Mouse (Mus musculus) heart, embryonic 14.5 days (tissue): Measurements from ENCODE around the gene Trpv3. TPM values are rescaled to one million over a fixed set of nuclear protein-coding genes. Genes with fewer than 3 reads are reported as not detected.
A peak's percentile ranks its signal among the peaks of the same experiment; 100 is the strongest.

Experiments
- ATAC-seq: fragments of 200-750 bp; cut with Nextera tagmentation; 2 replicates; pipeline ENCODE4 v1.8.0; 2017; ENCODE audit warnings: low read depth, moderate TSS enrichment; ENCODE audit not compliant: insufficient number of reproducible peaks, insufficient read depth, low FRiP score
- H3K27ac ChIP-seq, 2 experiments: fragments of 200-500 bp in 1 of 2; fragments of 300-500 bp in 1 of 2; sonication (generic) in 1 of 2; replicated peaks in 1 of 2; 2 replicates each; pipeline ENCODE4 v1.5.1; 2012 to 2014; ENCODE audit warnings: low read depth in 2 of 2, low read length in 2 of 2, control low read depth in 1 of 2, mild to moderate bottlenecking in 1 of 2, mixed read lengths in 1 of 2; ENCODE audit not compliant: control insufficient read depth in 1 of 2, insufficient read depth in 1 of 2
- H3K27me3 ChIP-seq: fragments of 300-500 bp; sonication (generic); 2 replicates; pipeline ENCODE4 v1.6.1; 2014; ENCODE audit warnings: mild to moderate bottlenecking, low read length, control low read depth; ENCODE audit not compliant: control insufficient read depth, insufficient read depth
- H3K36me3 ChIP-seq: fragments of 300-500 bp; sonication (generic); 2 replicates; pipeline ENCODE4 v1.6.1; 2014; ENCODE audit warnings: mild to moderate bottlenecking, control low read depth, low read length, mixed read lengths; ENCODE audit not compliant: control insufficient read depth, insufficient read depth
- H3K4me1 ChIP-seq, 2 experiments: fragments of 200-500 bp in 1 of 2; fragments of 300-500 bp in 1 of 2; sonication (generic) in 1 of 2; 2 replicates each; pipeline ENCODE4 v1.6.1; 2012 to 2014; ENCODE audit warnings: low read length in 2 of 2, control low read depth in 1 of 2, mixed read lengths in 1 of 2; ENCODE audit not compliant: control insufficient read depth in 2 of 2, insufficient read depth in 2 of 2
- H3K4me2 ChIP-seq: fragments of 300-500 bp; sonication (generic); 2 replicates; pipeline ENCODE4 v1.6.1; 2014; ENCODE audit warnings: mild to moderate bottlenecking, low read length
- H3K4me3 ChIP-seq, 2 experiments: fragments of 200-500 bp in 1 of 2; fragments of 300-500 bp in 1 of 2; sonication (generic) in 1 of 2; 2 replicates each; pipeline ENCODE4 v1.5.1; 2012 to 2014; ENCODE audit warnings: low read length in 2 of 2, mild to moderate bottlenecking in 2 of 2, control low read depth in 1 of 2, low read depth in 1 of 2, moderate library complexity in 1 of 2; ENCODE audit not compliant: control insufficient read depth in 1 of 2, insufficient read depth in 1 of 2
- H3K9ac ChIP-seq: fragments of 300-500 bp; sonication (generic); 2 replicates; pipeline ENCODE4 v1.6.1; 2014; ENCODE audit warnings: mild to moderate bottlenecking, low read length
- H3K9me3 ChIP-seq: fragments of 300-500 bp; sonication (generic); 2 replicates; pipeline ENCODE4 v1.6.1; 2016; ENCODE audit warnings: low read length, control low read depth; ENCODE audit not compliant: control insufficient read depth
- WGBS: fragments of 180-500 bp; shearing (Covaris S2); extraction: QIAGEN DNeasy Blood & Tissue Kit; methylation state at CpG from one replicate; pipeline ENCODE4 v1.1.7; 2014; 5-methylcytosine and 5-hydroxymethylcytosine counted together
- polyA plus RNA-seq: library from polyadenylated mRNA; unstranded; fragments of >200 nt; fragmentation: Nextera tagmentation; extraction: Ambion mirVana; gene quantifications from 2 replicates; pipeline ENCODE4 v1.2.1, GENCODE M21; 2014

Gene Trpv3
- polyA plus RNA-seq, 1 experiment from 2014 or later: 0.04 TPM

DNA sequence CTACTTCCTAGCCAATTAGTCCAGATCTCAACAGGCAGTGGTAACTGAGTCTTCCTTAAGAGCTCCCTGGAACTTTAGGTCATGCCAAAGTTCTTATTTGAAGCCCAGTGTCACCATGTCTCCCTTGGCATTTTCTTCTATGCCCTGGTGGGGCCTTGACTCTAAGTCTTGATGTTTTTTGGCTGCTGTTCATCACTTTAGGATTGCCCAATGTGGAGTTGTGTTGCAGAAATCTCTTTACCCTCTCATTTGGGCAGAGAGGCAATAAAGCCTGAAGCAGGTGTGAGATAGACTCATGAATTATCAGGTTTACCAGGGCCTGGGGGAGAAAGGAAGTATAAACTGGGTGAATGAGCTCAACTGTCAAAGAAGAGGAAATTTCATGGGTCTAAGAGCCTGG, 8.5 kb upstream of the Trpv3 start:
- no peaks in the 10 kb centered on the region for H3K36me3 ChIP-seq
- no peak overlapping the region for H3K4me2 ChIP-seq
- no peak overlapping the region for H3K9ac ChIP-seq
- H3K27me3 ChIP-seq: no peaks in the 10 kb centered on the region
- no peaks in the 10 kb centered on the region for H3K4me1 ChIP-seq
- ATAC-seq: no peak
- H3K4me3 ChIP-seq: no peak overlapping the region
- no peaks in the 10 kb centered on the region for H3K9me3 ChIP-seq
- no peak overlapping the region for H3K27ac ChIP-seq

DNA sequence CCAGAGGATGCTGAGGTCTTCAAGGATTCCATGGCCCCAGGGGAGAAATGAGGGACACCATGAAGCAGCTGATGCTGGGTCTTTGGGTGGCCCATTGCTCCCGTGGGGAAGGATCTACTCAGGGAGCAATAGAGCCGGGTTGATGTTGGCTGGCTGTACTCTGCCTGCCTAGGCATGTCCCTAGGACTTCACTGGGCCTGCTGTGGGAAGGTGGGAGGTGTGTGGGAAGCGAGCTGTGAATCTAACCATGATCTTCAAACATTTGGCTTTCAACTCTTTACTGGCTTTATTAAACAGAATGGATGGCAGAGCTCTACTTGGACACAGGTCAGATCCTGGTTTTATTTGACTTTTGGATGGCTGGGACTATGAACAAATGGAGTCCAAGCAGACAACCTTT, 6.7 kb upstream of the Trpv3 start:
- H3K27ac ChIP-seq: no peak overlapping the region
- no peaks in the 10 kb centered on the region for H3K27me3 ChIP-seq
- H3K9me3 ChIP-seq: no peaks in the 10 kb centered on the region
- no peak overlapping the region for H3K4me2 ChIP-seq
- no peaks in the 10 kb centered on the region for H3K36me3 ChIP-seq
- WGBS: 63% methylated on average over 3 of the region's 3 CpGs
- no peaks in the 10 kb centered on the region for H3K4me1 ChIP-seq
- no peak overlapping the region for H3K9ac ChIP-seq
- no peak for ATAC-seq
- no peak overlapping the region for H3K4me3 ChIP-seq

DNA sequence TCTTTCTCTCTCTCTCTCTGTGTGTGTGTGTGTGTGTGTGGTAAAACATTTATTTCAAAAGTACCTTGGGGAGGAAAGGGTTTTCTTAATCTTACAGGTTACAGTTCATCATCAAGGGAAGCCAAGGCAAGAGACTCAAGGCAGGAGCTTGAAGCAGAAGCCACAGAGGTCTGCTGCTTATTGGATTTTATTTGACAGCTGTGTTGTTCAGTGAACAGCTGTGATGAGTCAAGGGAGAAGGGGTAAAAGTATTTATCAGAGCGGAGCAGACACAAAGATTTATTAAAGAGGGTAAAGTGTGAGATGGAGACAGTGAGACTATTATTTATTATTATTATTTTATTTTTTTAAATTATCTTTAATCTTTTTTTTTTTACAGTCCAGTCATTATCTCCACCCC, 5.8 kb upstream of the Trpv3 start:
- 67% methylated on average over 1 of the region's 1 CpGs for WGBS
- Histone ChIP-seq H3K4me1 (no peaks in the 10 kb centered on the region), H3K9ac (no peak overlapping the region), H3K36me3 (no peaks in the 10 kb centered on the region), H3K9me3 (no peaks in the 10 kb centered on the region), H3K27me3 (no peaks in the 10 kb centered on the region), H3K4me3 (no peak overlapping the region), H3K27ac (no peak overlapping the region), H3K4me2 (no peak overlapping the region)
- no peak for ATAC-seq

DNA sequence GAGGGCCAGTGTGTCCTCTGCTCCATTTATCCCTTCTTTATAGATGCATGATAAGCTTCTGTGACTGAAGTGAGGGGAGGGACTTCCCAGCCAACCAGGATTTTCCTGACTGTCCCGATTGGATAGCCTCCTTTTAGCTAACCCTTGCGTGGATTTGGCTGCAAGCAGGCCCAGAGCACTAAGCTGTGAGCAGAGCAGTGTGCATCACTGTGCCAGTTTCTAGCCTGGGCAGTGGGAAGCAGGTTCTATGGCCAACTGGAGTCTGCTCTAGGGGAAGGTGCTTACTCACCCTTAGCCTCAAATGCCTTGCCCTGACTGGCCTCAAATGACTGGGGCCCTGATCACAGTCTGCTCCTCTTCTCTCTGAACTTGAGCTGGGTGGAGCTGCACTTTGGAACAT, 7.6 kb downstream of the Trpv3 start:
- Histone ChIP-seq H3K4me2 (no peak overlapping the region), H3K9ac (no peak overlapping the region), H3K27ac (no peak overlapping the region), H3K9me3 (no peaks in the 10 kb centered on the region), H3K4me3 (no peak overlapping the region), H3K36me3 (no peaks in the 10 kb centered on the region), H3K27me3 (no peaks in the 10 kb centered on the region), H3K4me1 (peaks cover 0 to 3% of the 10 kb centered on the region in 2 experiments; a peak in 1 of 4 replicates)
- WGBS: 15% methylated on average over 2 of the region's 2 CpGs
- ATAC-seq: no peak

DNA sequence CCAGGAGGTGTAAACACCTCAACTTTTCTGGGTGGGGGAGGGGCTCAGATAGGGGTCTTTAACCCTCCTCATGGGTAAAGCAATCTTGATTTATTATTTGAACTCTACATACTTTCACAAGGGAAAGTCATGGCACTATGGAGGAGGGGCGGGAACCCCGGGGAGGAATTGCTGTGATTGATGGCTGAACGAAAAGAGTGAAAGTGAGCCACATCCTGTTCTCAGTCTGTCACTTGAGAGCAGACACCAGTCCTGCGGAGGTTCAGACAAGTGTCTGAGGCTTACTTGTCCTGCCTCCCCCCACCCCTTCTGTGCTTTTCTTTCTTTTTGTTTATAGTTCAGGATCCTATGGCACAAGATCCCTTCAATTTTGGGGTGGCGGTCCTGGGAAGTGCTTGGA, 13.5 kb downstream of the Trpv3 start:
- H3K9ac ChIP-seq: no peak overlapping the region
- ATAC-seq: no peak
- no peaks in the 10 kb centered on the region for H3K27me3 ChIP-seq
- H3K4me2 ChIP-seq: no peak overlapping the region; the same call in 1 of the 2 replicates
- no peaks in the 10 kb centered on the region for H3K36me3 ChIP-seq
- no peaks in the 10 kb centered on the region for H3K9me3 ChIP-seq
- H3K27ac ChIP-seq: no peak overlapping the region
- 37% methylated on average over 5 of the region's 5 CpGs for WGBS
- H3K4me1 ChIP-seq: peaks cover 5 to 6% of the 10 kb centered on the region in 2 experiments; a peak in 2 of 4 replicates
- H3K4me3 ChIP-seq: no peak overlapping the region

DNA sequence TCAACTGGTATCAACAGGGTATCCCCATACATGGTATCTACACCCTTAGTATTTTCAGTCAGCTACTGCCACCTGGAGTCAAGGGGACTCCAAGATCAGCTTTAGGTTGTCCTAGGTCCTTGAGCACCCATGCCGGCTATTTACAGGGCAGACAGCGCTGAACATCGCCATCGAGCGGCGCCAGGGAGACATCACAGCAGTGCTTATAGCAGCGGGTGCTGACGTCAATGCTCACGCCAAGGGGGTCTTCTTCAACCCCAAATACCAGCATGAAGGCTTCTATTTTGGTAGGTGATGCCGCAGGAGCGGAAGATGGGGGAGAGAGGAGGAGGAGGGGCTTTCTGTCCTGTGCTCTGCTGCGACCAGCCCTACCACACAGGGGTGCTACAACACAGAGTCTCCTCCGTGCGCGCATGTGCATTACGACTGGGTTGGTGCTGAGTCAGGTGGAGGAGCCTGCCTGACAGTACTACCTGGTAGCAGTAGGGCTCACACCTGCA, 14.4 kb downstream of the Trpv3 start:
- Histone ChIP-seq H3K36me3 (no peaks in the 10 kb centered on the region), H3K9me3 (no peaks in the 10 kb centered on the region), H3K4me1 (peaks cover 5 to 6% of the 10 kb centered on the region in 2 experiments; a peak in 2 of 4 replicates), H3K27me3 (no peaks in the 10 kb centered on the region), H3K4me2 (peak overlapping the region; percentile 56), H3K4me3 (peak overlapping the region; percentile 34 to 36), H3K27ac (no peak overlapping the region), H3K9ac (peak overlapping the region; percentile 1; the same call in 1 of the 2 replicates)
- WGBS: 6% methylated on average over 16 of the region's 16 CpGs
- ATAC-seq: peak; percentile 28; the same call in 1 of the 2 replicates

DNA sequence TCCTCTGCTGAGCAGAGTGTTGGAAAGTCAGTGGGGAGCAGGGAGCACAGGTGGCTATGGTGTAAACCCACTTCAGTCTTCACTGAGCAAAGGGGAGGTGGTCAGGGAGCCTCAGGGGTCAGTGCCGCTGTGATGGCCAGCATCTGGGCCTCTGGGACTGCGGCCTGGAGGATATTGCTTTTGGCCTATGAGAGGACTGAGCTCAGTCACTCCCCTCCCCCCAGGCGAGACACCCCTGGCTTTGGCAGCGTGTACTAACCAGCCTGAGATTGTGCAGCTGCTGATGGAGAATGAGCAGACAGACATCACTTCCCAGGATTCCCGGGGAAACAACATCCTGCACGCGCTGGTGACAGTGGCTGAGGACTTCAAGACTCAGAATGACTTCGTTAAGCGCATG, 16.2 kb downstream of the Trpv3 start:
- peaks cover 5 to 6% of the 10 kb centered on the region in 2 experiments; a peak in 2 of 4 replicates for H3K4me1 ChIP-seq
- H3K36me3 ChIP-seq: no peaks in the 10 kb centered on the region
- H3K9me3 ChIP-seq: no peaks in the 10 kb centered on the region
- no peak overlapping the region for H3K4me3 ChIP-seq
- 30% methylated on average over 9 of the region's 9 CpGs for WGBS
- no peaks in the 10 kb centered on the region for H3K27me3 ChIP-seq
- ATAC-seq: 0 out of 2 replicates have a peak, but pooled peaks have one; percentile 18
- H3K27ac ChIP-seq: no peak overlapping the region
- H3K9ac ChIP-seq: no peak overlapping the region
- no peak overlapping the region for H3K4me2 ChIP-seq

DNA sequence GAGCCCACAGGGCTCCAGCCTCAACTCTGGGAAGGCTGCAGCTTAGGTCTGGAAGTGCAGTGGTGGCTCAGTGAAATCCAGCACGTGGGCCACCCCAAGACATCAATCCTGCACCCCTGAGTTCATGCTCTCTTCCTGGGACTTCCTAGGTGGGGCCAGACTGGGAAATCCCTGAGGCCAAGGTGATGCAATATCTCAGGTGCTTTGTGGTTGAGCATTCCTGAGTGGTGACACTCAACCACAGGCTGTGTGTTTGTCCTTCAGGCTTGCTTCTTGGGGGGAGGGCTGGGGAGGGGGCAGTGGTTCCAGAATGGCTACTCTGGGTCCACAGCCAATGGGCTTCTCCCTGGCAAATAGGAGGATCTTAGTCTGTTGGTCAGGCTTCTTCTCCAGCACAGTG, 16.7 kb downstream of the Trpv3 start:
- Histone ChIP-seq H3K9me3 (no peaks in the 10 kb centered on the region), H3K27ac (no peak overlapping the region; a peak in 1 of 4 replicates), H3K4me3 (no peak overlapping the region), H3K27me3 (no peaks in the 10 kb centered on the region), H3K4me1 (peaks cover 5 to 6% of the 10 kb centered on the region in 2 experiments; a peak in 2 of 4 replicates), H3K36me3 (no peaks in the 10 kb centered on the region), H3K9ac (no peak overlapping the region), H3K4me2 (no peak overlapping the region)
- 50% methylated on average over 1 of the region's 1 CpGs for WGBS
- ATAC-seq: no peak
